Mouse (Mus musculus) adrenal gland, postnatal 10 days (tissue): ENCODE measurements around the gene Ralgds. TPM values are rescaled to one million over a fixed set of nuclear protein-coding genes. Genes with fewer than 3 reads are reported as not detected.
"Not testable (repeated sequence)": the region's sequence is repeated elsewhere in the genome, so short reads cannot be mapped to it uniquely, and the experiment has no call there.

Source experiments
- DNase-seq: peaks from one replicate; pipeline ENCODE4 v3.0.0; 2021; ENCODE audit warnings: mixed read lengths
- total RNA-seq, 2 experiments: library from RNA; stranded (reverse); gene quantifications; 2 replicates each; pipeline ENCODE4 v1.2.3; 2021

Ralgds gene
- total RNA-seq, 2 experiments from 2014 or later, result 31.5 to 47.4 TPM

DNA sequence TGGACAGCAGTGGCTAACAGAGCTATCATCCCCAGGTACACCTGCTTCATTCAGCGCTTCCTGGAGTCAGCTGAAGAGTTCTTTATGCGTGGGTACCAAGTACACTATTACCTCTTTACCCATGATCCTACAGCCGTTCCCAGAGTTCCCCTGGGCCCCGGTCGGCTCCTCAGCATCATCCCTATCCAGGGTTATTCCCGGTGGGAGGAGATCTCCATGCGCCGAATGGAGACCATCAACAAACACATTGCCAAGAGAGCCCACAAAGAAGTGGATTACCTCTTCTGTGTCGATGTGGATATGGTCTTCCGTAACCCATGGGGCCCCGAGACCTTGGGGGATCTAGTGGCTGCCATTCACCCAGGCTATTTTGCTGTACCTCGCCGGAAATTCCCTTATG is 8.2 kb upstream of the Ralgds start:
- no peak for DNase-seq

DNA sequence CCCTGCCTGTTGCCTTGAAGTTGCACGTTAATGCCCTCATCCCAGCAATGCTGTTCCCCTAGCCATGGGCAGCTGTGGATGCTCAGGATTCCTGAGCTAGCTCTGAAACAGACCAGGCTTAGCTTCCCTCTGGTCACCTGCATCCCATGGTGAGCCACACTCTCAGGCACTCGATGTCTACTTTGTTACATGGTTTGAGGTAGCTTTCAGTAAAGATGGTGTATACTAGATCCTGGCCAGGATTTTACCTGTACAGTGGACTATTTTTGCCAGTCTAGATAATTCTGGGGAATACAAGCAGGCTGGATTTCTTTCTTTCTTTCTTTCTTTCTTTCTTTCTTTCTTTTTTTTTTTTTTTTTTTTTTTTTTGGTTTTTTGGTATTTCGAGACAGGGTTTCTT is 7.1 kb upstream of the Ralgds start, which contains the start of gene Gm10134:
Gm10134 (plus strand) TSS at position 301 of the 400 bp plus-strand sequence.
- no peak for DNase-seq

DNA sequence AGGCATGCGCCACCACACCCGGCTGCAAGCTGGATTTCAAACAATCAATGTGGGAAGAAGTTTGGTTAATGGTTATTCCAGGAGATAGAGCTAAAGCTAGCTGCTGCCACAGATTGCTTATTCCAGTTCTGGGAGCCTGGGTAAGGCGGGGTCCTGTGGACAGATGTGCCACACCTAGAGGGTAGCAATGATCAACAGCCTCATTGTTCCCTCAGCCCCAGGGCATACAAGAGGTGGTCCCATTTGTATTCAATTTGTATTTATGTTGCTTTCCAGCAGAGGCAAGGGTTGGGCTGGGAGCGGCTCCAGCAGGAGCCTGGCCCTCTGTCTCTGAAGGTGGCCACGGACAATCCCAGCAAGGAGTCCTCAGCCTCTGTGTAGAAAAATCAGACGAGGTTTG is 6.6 kb upstream of the Ralgds start:
- no peak for DNase-seq

DNA sequence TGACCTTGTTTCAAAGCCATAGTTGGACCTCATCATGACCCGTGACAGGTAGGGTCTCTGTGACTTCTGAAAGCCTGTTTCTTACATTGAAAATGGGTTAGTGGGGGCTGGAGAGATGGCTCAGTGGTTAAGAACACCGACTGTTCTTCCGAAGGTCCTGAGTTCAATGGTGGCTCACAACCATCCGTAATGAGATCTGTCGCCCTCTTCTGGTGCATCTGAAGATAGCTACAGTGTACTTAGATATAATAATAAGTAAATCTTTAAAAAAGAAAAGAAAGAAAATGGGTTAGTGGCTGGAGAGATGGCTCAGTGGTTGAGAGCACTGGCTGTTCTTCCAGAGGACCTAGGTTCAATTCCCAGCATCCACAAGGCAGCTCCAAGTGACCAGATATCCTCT is 1.3 kb upstream of the Ralgds start:
- not testable (repeated sequence) for DNase-seq

DNA sequence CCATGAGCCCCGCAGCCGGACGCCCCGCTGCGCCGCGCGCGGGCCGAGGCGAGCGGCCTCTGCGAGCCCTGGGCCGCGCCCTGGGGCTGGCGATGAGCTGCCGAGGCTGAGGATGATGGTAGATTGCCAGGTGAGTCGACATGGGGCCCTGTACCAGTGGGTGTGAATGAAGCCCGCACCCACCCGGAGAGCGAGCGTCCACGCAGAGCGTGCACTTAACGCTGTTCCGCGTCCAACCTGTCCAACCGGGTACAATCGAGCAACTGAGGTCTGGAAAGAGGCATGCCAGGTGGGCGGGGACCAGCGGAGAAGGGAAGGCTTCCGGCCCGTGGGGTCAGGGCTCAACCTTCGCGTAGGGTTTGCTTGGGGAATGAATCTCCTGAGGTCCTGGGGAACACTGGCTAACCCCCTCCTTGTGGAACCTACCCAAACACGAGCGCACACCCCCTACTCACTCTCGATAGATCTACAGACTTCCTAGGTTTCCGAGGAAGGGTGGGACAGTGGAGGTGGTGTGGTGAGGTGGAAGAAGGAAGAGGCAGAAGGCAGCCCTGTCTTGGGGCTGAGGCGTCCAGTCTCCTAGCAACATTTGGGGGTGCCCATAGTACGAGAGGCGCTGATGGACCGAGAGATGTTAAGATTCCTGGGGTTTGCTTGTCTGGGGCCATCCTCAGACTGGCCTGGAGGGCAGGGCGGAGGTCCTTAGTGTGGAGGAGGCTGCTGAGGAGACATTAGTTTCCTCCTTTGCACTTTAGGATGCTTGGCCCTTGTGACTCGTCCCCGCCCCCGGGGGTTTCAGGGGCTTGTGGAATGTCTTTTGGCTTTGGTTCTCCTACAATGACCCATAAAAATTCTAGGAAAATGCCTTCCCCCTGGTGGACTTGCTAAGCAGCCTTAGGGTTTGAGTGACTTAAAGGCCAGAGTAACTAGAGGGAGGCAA is 776 bp downstream of the Ralgds start:
- no peak for DNase-seq

DNA sequence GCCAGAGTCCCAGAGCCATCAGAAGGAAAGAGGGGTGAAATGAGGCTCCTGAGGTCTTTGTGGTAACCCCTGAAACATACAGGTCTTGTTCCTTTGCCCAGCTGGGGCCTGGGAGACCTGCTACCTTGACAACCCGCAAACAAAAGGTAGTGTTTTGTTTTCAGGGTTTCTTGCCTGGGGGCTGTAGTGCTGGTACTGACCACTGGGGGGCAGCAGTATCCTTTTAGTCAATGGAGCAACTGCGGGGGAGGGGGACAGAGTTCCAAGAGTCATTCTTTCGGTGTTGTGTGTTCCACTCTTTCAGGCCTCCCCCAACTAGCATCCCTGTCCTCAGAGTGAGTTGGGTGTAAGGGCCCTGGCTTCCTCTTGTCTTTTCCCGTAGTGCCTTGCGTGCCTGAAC is 1.6 kb downstream of the Ralgds start:
- peak; percentile 92 for DNase-seq

DNA sequence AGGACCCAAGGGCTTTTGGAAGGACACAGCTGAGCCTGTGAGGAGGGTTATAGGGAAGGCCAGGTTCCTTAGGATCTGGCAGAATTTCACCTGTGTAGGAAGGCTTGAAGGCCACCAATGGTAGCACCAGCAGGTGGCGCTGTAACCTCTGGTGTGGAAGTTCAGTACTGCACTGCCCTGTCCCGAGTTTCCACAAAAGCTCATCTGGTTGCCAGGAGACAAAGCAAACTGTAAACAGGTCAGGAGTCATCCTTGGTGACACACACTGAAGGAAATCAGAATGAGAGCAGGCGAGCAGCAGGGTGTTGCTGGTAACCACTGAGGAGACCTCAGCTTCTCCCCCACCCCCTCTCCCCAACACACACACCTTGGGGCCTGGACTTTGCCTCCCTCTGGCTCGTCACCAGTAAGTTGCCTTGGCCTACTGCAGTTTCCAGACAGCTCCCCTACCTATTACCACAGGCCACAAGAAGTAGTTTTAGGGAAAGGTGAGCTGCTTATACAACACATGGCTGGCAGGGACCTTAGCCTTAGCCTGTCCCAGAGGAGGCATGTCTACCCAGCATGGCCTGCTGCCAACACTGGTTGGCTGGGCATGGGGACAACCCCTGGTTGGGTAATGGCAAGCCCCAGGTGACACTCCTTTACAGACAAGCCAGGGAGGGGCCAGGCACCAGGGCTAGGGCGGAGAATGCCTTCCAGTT is 4.4 kb downstream of the Ralgds start:
- peak; percentile 90 for DNase-seq

DNA sequence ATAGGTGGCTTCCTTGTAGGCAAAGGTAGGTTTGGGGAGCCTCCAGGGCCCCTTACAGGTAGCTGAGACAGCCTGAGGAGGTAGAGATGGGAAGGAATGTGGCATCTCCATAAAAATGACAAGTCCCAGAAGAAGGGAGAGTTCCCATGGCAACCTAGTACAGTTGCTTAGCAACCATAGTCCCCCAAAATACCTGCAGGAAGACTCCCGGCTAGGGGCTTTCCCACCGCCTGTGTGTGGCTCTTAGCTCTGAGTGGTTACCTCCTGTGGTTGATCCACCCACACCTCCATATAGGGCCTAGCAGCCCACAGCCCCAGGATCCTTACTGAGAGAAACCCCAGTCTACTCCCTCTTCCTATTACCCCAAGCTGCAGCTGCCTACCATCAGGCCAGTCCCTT is 5.3 kb downstream of the Ralgds start:
- DNase-seq, result no peak

DNA sequence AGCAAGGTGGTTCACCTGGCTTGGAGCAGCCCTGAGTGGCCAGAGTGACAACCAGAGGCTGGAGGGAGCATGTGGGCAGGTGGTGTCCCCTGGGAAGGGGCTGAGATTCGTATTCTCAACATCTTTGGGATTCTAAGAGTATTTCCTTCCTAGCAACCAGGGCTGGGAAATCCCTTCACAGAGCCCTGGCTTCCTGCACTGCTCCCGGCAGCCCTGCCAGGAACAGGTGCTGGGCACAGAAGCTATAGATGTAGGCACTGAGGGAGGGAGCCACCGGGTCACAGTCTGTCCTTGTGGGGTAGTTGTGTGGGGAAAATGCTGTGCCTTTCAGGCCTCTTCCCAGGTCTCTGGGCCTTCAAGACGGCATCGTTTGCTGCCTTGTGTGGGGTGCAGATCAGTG is 7.7 kb downstream of the Ralgds start:
- DNase-seq, result no peak

DNA sequence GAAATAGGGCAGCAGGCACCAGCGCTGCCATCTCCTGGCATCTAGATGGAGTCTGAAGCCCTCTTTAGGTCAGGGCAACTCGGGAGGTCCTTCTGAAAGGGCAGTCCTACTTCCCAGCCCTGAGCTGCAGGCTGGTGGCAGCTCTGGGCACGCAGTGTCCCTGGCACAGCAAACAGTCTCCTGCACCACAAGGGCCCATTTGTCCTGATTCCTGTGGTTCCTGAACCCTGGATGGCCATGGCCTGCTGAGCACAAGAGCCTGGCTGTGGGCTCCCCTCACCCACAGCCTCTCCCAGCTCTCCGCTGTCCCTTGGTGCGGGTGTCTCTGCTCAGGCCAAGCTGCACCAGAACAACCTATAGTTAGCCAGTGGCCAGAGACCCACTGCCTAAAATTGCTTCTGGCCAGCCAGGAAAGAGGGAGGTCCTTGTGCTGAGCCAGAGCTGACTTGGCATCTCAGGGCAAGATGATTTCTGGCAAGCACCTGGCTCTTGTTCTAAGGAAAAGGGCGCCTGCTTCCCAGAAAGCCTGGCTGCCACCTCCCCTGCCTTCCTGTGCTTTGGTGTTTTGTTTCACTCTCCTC is 8.7 kb downstream of the Ralgds start:
- DNase-seq, result no peak

DNA sequence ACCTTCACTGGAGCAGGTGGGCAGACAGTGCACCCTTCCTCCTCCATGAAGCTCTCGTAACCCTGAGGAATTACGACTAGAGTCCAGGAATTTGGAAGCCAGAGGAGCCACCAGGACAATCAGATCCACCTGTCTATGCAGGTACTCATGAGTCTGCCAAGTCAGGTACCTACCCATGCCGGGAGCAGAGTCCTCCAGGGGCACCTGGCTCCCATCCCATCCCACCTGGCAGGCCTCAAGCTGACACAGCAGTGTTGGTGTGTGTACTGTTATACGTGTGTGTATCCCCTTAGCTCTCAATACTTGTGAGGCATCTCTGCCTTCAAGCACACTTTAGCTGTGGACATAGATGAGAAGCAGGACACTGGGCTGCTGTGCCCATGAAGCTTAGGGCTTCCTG is 9.2 kb downstream of the Ralgds start:
- DNase-seq, result no peak

DNA sequence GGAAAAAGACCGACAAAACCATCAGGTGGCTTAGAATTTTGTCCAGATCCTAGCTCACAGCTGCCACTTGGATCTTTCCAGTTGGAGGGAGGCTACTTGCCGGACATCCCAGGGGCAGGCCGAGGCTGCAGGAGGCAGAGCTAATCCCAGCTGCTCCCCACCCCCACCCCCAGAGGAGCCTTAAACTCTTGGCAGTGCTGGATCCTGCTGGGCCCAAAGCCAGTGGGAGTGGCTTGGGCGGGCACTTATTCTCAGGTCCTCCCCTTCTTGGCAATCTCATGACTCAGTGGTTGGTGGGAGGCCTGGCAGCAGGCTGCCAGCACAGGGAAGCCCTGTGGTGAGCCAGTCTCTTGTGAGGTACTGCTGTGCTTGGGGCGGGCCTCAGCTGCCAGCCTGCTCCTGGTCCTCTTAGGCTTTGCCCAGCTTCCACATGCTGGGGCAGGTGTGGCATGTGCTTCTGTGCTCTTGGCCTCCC is 10.8 kb downstream of the Ralgds start:
- DNase-seq, result peak; percentile 94

DNA sequence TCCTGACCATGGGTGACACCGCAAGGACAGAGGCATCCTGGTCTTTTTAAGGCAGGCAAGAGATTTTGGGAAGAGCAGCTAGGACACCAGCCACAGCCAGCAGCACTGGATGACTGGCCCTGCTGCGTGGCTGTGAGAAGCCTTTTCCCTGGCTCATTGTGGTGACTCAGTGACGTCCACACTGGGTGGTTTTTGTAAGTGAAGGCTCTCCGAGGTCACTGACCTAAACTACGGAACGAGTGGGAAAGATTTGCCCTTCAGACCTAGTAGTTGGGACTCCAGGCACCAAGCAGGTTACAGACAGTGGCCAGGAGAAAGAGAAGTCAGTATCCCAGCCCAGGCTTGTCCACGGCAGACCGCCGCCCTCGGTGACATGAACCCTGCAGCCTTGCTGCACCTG is 11.5 kb downstream of the Ralgds start:
- peak; percentile 56 for DNase-seq

DNA sequence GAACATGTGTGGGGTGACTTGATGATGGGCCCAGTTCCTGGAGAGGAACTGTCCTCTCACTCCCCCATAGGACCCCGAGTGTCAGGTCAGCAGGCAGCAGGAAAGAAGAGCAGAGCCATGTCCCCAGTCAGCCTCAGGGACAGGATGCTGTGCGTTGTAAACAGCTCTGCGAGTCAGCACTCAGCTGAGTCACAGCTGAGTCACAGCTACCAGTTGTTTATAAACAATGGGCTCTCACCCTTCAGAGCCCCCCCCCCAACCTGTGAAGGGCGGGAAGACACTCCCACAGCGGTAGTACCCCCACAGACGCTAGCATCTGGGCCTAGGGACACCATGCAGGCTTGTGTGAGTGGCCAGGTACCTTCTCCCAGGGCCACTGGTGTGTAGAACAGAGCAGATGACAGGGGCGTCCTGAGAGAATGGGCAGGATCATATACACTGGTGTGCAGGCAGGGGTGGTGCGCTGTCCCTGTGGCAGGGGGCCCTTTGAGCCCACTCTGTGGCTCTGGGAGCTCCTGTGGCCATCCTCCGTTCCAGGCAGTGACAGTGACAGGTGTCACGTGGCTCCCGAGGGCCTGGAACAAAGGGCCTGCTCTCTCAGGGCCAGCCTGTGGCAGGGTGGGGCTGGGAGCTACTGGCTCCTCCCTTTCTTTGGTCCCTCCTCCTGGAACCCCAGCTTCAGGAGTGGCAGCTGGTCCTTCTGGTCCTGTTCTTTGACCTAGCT is 12.5 kb downstream of the Ralgds start:
- DNase-seq, result peak; percentile 80

DNA sequence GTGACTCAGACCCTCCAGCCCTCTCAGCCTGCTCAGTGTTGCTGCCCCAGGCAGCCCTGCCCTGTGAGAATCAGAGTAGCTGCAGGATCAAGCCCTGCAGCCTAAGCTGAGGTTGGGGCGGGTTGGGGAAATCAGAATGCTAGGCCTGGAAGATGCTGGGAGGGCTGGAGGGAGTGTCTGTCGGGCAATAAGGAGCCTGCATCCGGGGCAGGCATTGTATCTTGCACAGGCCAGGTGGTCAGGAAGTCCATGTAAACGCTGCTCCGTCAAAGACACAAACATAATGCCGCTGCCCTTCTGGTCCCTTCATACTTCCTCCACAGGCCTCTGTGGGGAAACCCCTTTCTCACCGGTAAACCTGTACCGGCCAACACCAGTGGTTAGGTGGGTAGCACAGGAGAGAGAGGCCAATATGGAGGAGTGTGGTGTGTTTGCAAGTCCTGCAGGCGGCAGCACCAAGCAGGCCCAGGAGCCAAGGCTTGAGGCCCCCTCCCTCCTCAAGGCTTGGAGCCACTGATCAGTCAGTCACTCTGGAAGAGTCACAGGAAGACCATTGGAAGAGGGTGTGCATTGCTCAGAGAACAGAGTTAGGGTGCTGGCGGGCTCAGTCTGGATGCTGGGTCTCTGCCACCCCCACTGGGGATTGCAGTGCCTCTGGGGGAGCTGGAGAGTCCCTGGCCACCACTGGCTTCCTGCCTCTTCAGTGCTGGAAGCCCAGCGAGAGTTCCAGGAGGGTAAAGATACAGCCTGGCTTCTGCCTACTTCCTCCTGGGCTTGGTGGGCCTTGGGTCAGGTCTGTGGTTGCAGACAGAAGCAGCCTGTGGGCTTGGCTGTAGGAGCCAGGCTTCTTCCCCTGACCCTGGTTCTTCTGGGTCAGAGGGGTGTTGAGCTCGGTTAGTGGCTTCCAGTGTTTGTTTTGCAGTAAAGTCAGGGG is 13.3 kb downstream of the Ralgds start:
- peak; percentile 5 for DNase-seq

DNA sequence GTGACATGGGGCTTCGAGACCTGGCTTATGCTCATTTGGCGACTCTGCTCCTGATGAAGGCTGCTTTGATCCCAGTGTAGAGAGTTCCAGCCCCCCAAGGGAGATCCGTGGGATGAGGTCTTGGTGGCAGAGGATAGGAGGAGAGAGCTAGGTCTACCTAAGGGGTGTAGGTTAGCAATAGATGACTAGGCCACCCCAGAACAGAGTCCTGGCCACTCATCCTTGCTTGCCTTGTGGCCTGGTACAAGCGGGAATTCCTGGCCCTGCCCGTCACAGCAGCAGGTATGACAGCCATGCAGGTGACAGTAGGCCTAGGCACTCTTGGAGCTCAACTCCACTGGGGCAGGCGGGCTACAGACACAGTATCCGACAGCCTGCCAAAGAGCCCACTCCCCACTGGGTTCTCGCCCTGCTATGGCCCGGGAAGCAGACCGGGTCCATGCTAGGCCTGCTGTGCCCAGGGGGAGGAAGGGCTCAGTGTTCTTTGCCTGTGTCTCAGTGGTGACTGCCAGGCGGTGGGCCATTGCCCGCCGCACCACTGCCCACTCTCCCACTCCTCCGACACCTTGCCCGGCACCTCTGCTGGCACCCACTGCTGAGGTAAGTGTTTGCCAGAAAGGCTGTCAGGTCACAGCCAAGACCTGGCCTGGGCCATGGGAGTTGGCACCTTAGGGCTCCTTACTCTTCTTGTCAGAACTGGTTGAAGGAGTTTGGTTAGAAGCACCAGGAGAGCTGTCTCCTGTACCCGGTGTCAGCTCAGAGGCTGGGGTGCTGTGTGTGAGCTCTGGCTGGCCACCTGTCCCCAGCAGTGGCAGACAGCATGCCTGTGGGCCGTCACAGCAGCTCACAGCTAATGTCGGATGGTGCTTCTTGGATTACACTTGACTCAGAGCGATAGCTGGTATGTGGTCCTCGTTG is 14.8 kb downstream of the Ralgds start:
- DNase-seq, result no peak

DNA sequence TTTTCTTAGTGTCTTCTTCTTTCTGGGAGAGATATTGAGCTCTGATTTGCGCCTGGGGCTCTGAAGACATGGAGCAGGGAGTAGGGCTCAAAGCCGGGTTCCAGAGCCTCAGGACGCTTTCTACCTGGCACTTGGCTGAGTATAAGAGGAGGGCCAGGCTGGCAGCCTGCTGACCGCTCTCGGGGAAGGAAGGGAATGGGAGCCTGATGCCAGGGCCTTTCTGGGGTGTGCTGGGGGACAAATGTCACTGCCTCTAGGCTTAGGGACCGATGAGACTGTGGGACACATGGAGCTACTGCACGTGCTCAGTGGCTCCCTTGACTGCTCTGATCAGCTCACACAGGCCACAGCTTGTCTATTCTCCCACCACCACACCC is 15.4 kb downstream of the Ralgds start:
- DNase-seq, result no peak

DNA sequence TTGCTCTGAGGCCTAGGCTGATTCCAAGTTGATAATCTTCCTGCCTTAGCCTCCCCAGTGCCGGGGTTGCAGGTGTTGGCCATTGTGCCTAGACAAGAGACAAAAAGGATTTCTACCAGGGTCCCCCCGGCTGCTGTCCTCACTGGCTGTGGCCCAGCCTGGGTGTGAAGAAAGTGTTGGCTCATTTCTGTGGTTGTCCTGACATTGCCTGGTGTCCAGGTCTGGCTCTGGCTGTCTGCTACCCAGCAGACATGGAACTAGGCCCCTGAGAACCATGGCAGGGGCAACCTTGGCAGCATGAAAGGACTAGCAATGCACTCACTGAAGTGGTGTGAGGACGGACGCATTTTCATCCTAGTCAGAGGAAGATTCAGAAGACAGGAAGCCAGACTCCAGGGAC is 16.9 kb downstream of the Ralgds start:
- DNase-seq, result no peak

DNA sequence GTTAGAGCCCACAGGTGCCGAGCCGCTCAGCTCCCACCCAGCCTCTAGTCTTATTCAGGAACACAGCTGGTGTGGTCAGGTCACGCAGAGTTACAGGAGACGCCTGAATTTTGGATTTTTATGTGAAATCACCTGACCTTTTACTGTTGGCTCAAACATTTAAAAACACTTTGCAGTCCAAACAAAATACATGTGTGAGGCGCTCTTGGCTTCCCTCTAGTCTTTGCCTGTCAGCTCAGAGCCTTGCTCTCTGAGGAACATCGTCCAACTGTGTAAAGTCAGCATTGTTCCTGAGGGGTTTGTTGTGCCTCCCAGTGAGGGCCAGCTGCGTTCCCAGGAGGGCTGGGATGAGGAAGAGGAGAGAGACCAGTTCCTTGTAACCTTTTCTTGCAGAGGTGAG is 17.4 kb downstream of the Ralgds start:
- DNase-seq, result no peak
